Mouse (Mus musculus) kidney, postnatal 4 days (tissue): Measurements from ENCODE around the gene Rnf213.

Experiments
- DNase-seq, 2 experiments: peaks; one replicate each; pipeline ENCODE4 v3.0.0; 2021; ENCODE audit warnings: mixed read lengths in 2 of 2

Rnf213 gene

DNA sequence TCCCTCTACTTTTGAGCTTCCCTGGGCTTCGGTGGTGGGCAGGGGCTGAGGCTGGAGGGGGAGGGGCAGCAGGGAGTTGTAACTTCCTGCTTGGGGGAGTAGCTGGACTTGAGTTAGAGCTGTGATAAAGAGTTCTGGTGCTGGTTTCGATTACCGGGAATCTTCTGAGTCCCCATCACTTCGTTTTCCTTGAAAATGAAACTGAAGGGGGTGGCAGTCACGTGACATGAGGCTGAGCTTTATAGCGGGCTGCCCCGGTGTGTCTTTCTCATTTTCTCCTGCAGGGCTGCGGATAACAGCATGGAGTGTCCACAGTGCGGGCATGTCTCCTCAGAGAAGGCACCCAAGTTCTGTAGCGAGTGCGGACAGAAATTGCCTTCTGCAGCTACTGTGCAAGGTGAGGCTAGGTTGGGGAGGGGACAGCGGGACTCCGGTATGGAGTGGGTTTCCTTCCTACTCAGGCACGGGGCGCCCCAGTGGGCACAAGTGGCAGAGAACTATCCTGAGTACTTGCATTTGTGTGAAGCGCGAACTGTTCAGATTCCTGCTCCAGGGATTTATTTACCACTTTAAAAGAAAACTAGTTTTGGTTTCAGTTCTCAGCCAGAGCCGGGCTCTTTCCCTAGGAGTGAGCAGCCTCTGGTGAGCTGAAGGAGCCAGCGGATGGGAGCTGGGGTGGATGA is at the start of gene Rnf213:
Rnf213 (plus strand) TSS at position 301 of the 683 bp plus-strand sequence.
- DNase-seq = peak; percentile 76 to 84

DNA sequence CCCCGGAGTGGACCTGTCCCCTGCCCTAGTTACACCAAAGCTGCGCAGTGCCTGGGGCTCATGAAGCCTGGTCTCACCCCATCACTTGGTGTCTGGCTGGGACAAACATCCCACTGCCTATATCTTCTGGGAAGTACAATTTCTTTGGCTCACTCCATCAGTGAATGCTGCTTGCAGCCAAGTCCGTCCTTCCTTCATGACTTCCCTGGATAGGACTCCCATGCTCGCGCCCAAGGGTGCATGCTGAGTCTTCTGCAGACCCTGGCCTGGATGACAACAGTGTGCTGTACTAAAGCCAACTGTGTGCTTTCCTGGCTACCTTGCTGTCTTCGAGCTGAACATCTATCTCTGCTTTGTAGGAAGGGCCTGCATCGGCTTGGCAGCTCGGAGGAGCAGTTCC is 48.7 kb upstream of the Rnf213 start:
- DNase-seq = no peak

DNA sequence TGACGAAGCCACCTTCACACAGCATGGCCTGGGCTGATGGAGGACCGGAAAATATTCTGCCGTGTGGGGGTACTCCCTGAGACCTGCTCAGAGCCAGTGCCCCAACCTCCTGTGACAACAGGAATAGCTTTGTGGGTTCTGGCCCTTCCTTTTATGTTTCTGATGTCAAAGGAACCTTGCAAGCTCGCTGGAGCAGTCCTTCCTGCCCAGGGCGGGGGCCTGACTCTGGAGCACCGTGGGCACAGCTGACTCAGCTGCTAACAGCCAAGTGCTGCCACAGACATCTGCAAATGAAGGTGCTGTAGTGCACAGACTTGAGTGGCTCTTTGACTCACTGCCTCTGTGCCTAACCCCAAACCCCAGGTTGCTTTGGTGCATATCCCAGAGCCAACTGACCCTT is 48.0 kb upstream of the Rnf213 start:
- no peak for DNase-seq

DNA sequence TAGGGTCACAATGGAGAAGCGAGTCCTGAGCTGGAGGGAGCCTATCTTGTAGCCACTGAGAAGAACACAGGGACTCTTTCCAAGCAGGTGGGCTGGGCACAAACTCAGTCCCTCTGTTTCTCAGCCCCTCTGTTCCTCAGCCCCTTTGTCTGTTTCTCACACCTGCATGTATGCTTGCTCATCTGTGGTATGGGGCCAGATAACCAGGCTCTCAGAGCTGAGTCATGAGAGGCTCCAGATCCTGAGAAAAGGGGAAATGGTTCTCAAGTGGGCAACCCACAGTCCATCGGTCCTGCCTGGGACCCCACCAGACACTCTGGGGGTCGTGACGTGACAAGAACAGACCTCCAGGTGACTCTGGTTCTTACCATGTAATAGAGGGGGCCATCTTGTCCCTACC is 45.8 kb upstream of the Rnf213 start:
- DNase-seq = no peak

DNA sequence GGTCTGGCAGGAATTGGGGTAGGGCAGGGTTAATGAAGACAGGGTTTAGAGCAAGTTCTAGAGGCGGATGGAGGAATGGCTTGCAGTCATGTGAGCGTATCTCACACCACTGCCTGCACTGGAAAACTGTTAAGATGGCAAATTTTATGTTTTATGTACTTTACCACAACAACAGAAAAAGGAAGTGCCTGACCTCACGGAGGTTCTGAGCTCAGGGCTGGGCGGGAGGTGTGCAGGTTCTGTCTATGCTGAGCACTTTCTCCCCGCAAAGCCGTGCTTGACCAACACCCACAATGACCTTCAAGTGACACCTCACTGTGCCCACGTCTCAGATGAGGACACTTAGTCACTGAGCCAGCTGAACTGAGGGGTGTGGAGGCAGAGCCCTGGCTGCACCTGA is 40.8 kb upstream of the Rnf213 start:
- no peak for DNase-seq

DNA sequence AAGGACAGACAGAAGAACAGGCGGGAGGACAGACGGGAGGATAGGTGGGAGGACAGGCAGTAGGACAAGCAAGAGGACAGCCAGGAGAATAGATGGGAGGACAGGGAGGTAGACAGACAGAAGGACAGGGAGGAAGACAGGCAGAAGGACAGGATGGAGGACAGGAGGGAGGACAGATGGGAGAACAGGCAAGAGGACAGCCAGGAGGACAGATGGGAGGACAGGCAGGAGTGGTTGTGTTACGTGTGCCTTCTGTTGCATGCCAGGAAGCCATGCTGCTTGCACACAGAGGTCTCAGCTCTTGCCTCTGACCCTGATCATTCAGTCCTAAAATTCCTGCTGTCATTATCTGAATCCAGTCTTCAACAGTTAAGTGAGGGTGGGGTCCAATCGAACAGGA is 39.0 kb upstream of the Rnf213 start:
- no peak for DNase-seq

DNA sequence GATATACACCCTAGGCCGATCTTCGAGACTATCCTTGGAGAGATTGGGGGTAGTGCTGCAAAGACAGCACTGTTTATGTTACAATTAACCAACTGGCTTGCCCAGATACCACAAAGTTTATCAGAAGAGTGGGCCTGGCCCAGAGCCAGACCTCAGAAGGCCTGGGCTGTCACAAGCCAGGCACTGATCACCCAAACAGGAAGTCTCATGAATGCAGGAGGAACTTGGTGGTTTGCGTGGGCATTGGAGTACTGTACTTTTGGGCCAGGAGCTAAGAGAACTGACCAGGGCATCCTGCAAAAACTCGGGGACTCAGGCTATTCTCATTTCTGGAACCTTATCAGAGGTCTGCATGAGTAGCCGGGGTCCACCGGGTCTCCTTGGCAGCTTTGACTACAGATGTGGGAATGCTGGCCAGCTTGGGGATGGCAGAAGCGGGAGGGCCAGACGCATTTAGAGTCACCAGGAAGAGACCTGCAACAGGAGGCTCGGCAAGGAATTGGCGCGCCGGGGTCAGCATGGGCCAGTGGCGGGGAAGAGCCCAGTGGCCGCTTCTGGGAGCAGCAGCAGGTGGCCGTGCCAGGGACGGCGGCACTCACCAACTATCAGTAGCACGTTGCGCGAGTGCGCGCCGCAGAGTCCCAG is 38.0 kb upstream of the Rnf213 start:
- DNase-seq = peak; percentile 56 to 67

DNA sequence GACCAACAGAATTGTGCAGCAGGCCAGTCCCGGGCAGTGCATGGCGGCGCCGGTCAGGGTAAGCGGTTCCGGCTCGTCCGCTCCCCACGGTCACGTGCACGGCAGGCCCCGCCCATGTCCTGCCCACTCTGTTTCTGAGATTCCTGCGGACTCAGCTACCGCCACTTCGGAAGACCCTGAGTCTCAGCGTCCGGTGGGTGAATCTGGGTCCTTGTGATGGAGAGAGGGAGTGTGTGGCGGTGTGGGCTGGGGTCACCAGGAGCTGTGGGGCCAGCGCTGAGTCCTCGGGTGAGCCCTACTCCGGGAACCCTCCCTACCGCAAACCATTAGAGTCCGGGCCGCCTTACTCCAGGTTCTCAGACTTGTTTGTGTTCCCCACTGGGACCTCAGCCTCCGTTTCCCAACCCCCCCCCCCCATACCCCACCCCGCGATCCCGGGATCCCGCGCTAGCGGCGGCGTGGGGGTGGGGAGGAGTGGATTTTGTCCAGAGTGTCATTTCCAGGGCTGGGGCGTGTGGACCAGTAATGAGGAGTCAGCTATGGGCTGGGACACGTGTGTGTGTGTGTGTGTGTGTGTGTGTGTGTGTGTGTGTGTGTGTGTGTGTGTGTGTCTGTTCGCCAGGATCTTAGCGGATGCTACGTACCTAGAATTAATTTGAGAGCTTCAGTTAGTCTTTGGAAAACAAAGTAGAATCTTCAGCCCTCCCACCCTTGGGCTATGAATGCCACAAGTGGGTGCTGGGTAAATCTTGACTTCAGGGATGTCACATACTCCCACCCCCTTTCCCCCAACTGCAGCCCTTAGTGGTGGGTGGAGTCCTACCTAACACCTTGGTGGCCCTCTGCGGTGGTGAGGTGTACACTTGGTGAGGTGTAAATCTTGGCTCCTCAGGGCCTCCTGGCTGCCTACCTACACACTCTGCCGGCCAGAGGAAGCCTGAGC is 37.2 kb upstream of the Rnf213 start, which contains the start of the genes Sgsh and Slc26a11:
Sgsh (minus strand) TSS at position 94 of the 943 bp plus-strand sequence.
Slc26a11 (plus strand) TSS at position 115 of the 943 bp plus-strand sequence.
- DNase-seq = peak; percentile 96

DNA sequence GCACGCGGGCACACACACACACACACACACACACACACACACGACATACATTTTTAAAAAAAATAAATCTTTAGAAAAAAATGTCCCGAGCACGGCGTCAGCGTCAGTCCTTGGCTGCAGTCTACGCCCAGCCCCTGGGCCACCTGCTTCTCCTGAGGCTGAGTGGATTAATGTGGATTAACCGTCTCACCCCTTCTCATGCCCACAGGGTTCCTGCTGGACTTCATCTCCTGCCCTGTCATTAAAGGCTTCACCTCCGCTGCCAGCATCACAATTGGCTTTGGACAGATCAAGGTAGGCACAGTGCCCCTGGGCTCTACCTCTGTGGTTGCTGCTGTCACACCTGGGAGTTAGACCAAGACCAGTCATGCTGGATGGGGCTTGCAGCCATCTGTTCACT is 33.8 kb upstream of the Rnf213 start:
- DNase-seq = no peak

DNA sequence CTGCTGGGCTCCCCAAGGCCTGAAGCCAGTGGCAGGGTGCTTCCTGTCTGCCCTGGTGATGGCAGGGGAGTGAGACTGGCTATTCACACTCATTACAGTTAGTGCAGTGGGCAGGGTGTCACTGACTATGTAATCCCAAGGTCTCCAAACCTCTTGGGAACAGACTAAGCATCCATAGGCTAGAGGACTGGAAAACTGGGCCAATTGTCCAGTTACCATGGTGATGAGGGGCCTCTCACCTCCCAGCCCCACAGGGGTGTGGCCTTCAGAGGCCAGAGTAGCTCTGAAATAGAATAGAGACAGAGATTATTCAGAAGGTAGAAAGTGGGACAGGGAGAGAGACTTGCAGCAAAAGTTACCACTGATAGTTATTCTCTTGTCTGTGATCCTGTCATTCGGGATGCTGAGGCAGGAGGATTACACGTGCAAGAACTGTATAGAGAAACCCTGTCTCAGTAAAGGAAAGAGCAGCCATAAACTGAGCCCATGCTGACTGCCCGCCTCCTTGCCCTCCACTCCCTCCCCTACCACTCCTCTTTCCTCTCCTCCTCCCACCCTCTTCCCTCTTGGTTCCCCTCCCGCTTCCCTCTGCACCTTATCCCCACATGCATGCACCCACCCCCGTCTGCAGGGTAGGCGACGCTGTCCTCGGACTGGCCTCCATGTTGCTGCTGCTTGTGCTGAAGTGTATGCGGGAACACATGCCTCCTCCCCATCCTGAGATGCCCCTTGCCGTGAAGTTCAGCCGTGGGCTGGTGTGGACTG is 29.9 kb upstream of the Rnf213 start:
- DNase-seq = no peak

DNA sequence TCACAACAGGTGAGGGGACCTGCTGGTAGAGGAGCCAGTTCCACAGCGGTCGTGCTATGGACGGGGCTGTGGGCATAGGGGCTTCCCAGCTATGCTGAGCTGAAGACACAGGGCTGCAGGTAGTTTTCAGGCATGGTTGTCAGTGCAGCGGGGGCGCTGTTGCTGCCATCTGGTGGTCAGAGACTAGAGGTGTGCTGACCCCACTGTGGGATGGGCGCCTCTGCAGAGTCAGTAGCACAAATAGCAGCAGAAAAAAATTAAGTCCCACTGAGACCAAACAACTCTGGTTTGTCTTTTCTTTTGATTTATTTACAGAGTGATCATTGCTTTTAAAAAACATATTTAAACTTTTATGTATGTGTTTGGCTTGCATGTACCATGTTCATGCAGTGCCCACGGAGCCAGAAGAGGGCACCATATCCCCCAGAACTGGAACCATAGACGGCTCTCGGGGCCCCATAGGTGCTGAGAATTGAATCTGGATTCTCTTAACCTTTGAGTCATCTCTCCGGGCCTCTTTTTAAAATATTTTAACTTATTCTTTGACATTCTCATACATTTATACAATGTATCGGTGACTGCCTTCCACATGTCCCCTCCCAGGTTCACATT is 29.3 kb upstream of the Rnf213 start:
- peak; percentile 80 to 86 for DNase-seq

DNA sequence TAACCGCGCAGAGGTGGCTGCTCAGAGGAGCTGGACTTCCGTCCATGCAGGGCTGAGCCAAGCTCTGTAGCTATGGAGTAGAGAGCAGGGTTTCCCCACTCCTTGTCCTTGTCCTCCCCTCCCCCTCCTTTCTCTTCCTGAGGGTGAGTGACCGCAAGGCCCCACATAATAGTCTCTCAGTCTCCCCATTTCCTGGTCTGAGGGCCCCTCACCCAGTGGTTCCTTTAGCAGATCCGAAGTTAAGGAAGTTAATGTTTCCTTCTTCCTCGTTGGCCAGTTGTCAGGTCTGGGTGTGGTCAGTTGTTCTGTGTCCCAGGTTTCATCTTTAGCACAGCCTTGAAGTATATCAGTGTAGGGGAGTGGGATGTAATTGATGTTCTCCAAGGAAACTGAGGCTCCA is 17.5 kb upstream of the Rnf213 start:
- DNase-seq = no peak

DNA sequence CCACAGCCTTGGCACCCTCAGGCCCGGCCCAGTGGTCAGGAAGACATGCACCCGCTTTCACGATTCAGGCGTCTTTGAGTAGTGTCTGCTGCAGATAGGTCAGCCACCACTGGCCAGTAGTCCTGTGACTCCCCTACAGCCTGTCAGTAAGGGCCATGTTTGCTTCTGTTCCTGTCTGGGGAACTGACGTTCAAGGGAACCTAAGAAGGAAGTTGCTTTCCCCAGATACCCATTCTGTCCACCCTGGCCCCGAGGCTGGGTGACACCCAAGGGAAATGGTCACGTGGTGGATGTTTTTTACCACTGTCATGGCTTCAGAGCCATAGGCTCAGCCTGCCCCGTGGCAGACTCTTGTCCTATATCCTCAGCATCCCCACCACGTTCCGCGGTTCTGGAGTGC is 15.6 kb upstream of the Rnf213 start:
- DNase-seq = no peak

DNA sequence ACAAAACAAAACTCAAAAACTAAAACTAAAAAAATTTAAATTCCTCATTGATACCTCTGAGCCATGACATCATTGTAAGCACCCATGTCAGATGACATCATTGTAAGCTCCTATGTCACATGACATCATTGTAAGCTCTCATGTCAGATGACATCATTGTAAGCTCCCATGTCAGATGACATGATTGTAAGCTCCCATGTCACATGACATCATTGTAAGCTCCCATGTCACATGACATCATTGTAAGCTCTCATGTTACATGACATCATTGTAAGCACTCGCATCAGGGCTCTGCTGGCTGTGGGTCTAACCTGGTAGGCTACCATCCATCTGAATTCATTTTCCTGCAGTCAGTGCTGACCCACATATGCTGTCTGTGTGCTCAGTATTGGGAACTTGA is 14.3 kb upstream of the Rnf213 start:
- no peak for DNase-seq

DNA sequence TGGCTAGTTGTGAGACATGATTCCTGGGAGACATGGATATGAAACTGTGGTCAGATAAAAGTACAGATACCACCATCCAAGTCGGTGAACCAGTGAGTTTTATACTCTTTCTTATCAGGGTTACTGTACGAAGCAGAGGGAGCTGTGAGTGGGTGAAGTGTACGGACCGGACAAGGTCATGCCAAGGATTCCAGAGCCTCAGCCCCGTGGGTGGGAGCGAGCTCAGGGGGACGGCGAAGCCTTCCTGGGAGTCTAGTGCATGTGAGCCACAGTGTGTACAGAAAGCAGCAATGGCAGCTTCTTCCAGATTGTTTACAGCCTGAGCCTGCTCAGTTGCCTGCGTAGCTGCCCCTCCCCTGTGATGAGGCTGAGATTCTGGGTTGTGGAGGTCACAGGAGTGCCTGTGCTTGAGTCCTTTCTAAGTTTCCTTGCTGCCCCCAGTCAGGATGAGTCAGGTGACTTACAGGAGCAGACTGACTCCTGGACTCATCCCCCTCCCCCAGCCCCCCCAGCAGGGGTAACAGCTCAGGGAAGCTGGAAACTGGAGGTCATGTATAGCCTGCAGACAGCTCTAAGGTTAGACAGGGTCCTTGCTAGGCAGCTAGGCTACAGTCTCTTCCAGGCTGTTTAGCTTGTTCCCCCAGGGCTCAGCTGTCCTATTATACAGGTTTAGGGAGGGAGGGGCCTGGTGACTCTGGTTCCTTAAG is 11.1 kb upstream of the Rnf213 start:
- no peak for DNase-seq

DNA sequence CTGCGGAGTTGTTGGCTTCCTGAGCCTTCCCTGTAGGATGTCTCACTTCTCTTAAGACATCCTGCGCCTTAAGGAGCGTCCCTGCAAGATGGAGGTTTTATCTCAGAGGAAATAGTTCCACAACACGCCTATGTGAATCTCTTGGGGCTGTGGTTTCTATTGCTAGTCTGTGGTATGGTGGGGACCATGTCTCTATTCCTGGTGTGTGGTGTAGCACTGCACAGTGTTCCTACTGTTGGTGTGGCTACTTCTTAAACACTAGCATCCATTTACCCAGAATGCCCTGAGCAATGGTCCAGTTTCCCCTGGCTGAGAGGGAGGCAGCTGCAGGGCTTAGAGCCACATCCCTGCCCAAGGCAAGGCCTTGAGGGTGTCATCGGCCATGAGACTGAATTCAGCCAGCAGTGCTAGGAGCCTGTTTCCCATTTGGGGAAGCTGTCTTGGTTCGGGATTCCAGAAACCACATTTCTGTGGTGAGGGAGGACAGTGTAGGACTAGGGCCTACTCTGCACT is 10.5 kb upstream of the Rnf213 start:
- DNase-seq = no peak

DNA sequence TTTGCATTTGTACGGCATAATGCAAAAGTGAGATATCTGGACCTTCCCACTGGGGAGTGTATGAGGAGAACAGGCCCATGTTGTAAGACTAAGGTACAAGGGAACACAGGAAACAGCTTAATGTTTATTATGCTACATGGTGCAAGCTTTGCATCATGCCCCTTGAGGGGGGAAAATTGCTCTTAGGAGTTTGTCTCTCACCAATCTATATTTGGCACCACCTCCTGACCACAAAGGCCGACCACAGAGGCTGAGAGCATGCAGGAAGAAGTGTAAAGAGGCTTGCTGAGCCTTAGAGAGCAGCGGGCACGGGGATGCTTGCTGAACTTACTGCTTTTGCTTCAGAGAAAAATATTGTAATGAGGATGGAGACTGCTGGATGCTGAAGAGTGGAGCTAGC is 8.0 kb upstream of the Rnf213 start:
- DNase-seq = no peak

DNA sequence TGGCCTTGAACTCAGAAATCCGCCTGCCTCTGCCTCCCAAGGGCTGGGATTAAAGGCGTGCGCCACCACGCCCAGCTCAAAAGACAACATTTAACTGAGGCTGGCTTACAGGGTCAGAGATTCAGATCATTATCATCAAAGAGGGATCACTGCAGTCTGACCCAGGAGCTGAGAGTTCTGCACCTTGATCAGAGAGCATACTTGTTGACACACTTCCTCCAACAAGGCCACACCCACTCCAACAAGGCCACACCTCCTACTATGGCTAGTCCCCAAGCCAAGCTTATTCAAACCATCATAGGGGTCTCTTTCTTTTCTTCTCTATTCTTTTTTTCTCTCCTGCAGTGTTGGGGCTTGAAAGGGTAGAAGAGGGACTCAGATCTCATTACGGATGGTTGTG is 6.6 kb upstream of the Rnf213 start:
- no peak for DNase-seq

DNA sequence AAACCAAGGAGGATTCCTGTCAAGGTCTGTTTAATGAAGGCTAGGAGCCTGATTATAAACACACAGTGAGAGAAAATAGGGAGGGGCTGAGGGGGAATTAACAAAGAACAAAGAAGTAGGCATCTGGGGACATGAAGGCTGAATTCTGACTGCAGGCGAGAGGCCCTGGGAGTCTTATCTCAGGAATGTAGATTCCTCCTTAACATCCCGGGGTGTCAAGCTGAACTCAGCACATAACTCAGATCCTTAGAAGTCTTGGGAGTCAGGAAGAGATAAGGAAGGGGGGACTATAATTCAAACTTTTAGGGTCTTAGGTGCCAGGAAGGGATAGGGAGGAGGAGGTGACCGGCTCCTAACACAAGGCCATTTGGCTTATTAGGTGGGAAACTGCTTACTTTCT is 5.6 kb upstream of the Rnf213 start:
- peak in 1 of 2 experiments; percentile 17 for DNase-seq

DNA sequence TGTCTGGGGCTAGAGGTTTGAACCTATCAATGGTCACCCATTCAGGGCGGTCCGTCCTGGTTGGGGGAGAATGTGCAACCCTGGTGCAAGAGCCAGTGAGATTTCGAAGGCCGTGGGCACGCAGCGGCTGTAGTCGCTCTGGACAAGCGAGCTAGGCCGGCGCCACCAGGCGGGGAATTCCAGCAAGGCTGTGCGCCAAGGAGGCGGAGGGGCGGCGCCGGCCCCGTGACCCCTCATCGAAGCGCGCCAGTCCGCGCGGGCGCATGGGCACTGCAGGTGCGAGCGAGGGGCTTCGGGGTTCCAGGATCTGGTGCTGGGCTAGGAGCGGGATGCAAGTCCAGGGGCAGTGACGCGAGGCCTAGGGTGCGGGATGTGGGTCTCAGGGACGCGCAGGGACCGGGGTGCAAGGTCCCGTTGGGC is 3.0 kb upstream of the Rnf213 start:
- peak; percentile 87 to 93 for DNase-seq
